Mouse (Mus musculus) G1E-ER4 (cell line): Measurements from ENCODE around the gene Wdsub1. TPM values are rescaled to one million over a fixed set of nuclear protein-coding genes. Genes with fewer than 3 reads are reported as not detected.

Experiments
- GATA1 ChIP-seq: IDR thresholded peaks from one replicate; pipeline ENCODE4 v1.8.0; 2012; ENCODE audit warnings: low read length, inconsistent platforms
- polyA plus RNA-seq: library from polyadenylated mRNA; stranded (reverse); fragments of >175 nt; gene quantifications from 2 replicates; pipeline ENCODE4 v1.2.3, GENCODE M21; 2012

The Wdsub1 gene
- polyA plus RNA-seq, 1 experiment = 22.5 TPM

DNA sequence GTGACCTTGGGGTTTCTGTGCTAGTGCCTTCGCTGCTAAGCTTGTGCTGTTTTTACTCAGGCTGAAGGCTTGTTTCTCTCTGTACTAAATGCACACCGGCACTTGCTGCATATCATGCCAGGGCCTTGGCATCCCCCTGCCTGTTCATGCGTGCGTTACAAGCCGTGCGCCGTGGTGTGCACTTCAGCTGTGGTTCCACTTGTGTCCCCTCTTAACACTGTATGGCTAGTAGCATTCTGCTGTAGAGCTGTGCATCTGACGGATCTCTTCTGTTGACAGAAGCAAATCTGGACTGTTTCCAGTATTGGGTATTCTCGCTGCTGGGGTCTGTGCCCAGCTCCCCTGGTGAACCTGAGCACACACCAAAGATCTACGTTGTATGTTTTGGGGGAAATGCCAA lies 28.8 kb downstream of the Wdsub1 start:
- no peak for TF ChIP-seq GATA1

DNA sequence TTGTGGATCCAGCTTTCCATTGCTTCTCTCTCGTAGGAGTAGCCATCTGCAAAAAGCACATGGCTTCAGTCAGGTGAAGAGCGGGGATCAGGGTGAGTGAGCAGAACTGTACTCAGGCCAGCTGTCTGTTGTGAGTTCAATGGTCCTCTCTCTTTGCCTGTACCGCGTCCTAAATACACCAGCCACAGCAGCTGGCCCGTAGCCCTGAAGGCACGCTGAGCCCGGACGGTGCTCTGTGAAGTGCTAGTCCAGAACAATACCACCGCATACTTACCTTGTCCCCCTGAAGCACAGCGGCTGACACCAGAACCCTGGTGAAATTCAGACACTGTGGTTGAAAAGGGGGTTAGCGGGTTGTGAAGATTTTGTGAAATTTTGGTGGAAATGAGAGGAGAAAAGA lies 29.5 kb downstream of the Wdsub1 start:
- TF ChIP-seq GATA1 = no peak

DNA sequence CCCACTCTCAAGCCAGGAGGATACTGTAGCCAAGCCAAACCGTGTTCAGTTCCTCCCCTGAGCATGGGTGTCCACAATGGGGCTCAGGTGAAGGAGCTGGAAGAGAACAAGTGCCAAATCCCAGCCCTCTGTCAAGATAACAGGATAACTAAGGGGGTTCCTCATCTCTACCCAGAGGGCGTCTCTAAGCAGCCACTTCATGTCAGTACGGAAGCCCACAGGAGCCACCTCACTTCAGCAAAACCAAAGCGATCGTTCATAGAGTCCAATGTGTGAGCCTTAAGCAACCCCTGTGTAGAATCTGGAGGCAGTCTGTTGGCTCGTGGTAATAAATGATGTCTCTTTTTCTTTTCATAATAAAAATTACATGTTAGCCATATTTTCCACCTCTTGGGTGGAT lies 38.5 kb downstream of the Wdsub1 start:
- no peak for TF ChIP-seq GATA1

DNA sequence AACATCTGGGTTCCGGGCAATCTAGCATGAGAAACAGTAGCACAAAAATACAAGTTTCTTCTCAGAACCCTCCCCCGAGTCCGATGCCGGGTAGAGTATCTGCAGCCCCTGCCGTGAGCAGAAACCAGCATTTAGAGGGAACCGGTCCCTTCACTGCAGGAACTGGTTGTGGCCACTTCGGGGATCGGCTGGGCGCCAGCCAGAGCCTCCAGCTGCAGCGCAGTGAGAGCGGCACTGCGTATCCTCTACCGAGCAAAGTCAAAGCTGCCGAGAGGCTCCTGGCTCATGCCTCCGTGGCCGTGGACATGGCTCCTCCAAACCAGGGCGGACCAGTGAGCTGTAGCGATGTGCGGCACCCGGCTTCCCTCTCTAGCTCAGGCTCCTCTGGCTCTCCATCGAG lies 39.2 kb downstream of the Wdsub1 start:
- TF ChIP-seq GATA1 = no peak

DNA sequence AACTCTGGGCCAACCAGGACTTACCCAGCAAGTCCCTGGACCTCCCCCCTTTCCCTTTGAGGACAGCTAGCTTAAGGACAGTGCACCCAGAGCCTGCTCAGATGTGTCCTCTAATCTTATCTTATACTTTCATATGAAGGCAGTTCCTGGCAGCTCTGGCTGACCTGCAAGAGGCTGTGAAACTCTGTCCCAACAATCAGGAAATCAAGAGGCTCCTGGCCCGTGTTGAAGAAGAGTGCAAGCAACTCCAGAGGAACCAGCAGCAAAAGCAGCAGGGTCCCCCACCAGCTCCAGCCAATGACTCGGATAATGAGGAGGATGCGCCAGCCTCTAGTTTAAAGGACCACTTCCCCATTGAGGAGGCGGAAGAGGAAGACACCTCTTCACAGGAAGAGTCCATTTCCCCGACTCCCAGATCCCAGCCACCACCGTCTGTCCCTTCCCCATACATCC lies 39.8 kb downstream of the Wdsub1 start:
- no peak for TF ChIP-seq GATA1

DNA sequence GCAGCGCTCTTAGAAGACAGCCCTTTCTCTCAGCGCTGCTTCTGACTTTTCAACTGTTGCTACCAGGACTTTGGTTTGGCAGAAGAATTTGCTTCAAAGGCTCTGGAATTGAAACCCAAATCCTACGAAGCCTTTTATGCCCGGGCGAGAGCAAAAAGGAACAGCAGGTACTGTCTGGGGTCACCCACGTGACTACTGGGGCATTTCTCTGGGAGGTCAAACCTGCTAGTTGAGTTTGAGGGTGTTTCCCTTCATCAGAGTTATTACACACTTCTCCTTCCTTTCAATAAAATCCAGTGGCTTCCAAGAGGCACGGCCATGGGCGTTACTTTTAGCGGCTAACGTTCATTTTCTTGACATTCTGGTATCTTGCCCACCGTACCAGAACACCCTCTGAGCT lies 40.4 kb downstream of the Wdsub1 start:
- no peak for TF ChIP-seq GATA1

DNA sequence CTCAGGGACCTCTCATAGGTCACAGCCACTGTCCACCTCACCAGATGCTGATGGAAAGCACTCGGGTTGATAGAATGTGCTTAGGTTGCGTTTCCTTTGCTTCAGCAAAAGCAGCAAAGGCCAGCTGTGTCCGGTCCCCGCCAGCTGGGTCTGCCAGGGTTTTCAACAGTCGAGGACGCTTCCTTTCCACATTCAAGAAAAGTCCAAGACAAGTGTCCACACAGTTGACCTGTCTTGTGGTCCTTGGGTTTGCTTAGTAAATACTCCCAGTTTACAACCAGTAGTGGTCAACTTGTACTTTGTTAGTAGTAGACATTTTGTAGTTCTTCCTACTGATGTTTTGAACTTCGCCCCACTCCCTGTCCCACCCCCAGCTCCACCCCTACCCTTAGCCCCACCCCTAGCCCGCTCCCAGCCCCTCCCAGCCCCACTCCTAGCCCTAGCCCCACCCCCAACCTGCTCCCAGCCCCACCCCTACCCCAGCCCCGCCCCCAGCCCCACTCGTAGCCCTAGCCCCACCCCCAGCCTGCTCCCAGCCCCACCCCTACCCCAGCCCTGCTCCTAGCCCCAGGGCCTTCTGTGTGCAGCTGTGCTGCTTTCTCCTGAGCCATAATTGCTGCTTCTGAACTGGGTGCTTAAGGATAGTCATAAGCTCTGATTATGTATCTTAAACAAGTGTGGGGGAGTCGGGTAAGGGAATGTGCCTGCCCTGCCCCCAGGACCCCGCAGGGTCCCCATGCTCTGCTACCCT lies 41.0 kb downstream of the Wdsub1 start:
- TF ChIP-seq GATA1 = no peak

DNA sequence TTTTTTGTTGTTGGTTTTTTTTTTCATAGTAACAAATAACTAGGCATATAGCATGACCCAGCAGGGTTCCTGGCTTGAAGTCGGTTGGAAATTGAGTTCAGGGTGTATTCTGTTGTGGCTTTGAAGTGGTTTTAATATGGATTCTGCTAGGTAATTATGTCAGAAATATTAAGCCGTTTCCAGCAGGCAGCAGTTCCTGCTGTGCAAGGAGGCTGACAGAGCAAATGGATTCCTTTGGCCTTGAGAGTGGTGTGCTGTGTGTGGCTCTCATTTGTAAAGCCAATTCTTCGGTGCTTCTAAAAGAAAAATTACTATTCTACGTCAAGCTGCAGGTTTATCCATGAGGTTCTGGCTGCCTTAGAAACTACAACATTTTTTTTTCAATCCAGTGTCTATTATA lies 42.2 kb downstream of the Wdsub1 start:
- no peak for TF ChIP-seq GATA1

DNA sequence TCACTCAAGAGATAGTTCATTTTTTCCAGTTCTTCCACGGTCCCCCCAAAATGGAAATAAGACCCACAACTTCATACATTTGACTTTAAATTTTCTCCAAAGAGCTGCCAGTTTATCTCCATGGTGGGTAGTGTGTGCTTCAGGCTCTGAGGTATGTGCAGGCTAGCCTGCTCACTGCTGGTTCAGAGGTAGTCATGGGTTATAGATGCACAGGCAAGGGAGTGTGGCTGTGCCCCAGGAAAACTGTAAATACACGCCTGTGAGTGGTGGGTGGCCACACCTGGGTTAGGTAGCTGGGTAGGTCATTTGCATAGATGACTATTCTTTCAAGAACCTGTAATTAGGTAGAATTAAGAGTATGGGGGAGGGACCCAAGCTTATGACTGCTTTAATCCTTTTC lies 42.6 kb downstream of the Wdsub1 start:
- no peak for TF ChIP-seq GATA1

DNA sequence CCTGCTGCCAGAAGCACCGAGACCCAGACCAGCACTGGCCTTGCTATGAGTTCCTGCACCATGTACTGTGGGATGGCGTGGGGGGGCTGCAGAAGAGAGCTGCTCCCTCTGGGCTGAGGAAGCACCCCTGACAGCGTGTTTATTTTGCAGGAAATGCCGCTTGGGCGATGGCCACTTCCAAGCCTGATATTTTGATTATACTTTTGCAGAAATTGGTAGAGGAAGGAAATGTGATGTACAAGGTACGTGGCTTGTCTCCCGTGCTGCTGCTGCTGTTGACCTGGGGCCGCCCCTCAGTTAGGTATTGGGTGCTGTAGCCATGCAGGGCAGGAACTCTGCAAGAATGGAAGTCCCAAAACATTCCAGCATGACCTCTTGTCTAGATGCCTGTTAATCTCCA lies 43.6 kb downstream of the Wdsub1 start:
- no peak for TF ChIP-seq GATA1

DNA sequence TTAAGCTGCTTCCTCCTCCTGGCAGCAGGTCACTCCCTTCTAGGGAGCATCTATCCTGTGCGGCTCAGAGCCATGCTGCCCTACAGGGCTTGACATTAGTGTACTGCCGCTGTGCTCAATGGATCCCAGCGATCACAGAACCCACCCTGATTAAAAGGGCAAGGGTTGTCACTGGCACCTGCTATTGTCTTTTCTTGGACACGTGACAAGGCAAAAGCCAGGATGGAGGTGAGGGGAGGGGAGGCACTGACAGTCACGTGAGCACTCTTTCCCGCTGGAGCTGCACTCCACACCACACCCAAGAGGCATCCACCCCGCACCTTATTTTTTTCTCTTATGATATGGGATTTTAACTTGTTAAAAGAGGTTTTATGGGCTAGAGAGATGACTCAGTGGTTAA lies 50.6 kb downstream of the Wdsub1 start:
- no peak for TF ChIP-seq GATA1

DNA sequence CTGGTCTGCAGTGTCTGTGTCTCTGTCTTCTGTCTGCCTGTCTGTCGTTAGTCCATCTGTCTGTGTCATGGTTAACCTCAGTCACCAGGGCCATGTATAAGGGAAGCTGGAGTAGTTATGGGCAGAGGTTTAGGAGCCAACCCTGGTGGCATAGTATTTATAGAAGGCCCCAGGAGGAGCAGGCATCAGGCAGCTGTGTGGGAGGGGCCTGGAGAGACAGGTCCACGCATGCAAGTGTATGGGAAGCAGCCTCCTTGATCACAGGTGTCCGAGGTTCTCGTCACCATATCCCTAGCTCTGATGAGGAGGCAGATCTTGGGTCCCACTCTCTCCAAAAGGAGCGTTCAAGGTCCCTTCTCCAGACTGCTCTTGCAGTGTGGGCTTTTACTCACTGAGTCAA lies 51.5 kb downstream of the Wdsub1 start:
- TF ChIP-seq GATA1 = no peak

DNA sequence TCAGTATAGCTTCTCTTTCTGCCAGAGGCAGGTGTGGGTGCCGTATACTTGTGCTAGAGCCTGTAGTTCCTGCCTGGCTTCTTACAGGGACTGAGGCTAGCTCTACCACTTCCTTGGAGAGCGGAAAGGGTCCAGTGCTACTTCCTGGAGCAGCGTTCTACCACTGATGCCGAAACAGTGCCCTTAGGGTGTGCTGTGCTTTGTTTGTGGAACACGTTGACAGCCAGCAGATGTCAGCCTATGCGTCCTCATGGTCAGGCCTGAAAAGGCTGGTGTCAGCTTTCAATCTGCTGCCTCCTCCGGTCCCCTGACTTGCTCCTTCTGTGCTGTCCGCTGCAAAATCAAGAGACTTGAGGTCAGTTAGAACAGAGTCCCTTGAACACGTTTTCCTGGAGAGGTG lies 52.2 kb downstream of the Wdsub1 start:
- TF ChIP-seq GATA1 = no peak

DNA sequence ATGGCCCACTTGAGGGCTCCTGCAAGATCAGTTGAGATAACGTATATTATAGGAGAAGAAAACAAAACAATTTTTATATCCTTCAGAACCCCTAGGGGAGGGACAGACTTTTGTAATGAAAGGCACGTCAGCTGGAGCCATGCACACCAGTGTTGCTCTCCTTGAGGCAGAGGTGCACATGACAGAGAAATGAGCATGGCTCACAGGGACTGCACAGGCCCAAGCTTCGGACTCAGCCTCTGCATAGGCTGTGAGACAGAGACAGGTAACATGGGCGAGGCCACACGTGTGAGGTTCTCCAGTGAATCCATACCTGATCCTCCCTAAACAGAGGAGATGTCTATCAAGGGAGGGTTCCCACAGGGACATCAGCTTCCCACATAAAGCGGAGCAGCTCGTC lies 52.7 kb downstream of the Wdsub1 start:
- no peak for TF ChIP-seq GATA1

DNA sequence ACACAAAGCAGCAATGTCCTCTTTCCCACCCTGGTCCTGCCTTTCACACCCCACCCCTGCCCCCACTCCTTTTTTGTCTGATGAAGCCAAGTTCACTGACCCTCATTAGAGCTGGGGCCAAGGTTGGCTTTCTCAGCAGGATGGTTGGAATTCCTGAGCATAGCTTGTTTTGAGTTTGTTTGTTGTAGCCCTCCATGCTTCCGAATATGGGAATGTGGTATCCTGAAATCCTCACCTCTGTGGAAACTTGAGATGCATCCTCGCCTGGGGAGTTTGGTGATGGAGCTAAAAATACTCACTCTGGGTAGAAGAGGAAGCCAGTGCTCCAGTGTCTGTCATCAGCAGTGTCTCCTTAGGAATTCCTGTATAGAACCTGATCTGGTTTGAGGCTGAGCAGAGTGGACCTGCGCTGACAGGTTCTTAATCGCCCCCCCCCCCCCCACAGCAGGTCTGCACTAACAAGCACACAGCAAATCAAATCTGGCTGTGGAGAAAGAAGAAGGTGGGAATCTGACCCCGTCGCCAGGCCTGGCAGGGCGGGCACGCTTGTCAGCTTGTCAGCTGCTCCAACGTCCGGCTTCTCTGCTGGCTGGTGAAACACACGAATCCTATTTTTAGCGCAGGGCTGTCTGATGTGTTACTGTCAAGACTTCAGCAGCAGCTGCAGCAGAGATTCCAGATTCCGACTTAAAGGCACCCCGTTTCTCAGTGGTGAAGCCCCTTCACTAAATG lies 53.4 kb downstream of the Wdsub1 start:
- no peak for TF ChIP-seq GATA1

DNA sequence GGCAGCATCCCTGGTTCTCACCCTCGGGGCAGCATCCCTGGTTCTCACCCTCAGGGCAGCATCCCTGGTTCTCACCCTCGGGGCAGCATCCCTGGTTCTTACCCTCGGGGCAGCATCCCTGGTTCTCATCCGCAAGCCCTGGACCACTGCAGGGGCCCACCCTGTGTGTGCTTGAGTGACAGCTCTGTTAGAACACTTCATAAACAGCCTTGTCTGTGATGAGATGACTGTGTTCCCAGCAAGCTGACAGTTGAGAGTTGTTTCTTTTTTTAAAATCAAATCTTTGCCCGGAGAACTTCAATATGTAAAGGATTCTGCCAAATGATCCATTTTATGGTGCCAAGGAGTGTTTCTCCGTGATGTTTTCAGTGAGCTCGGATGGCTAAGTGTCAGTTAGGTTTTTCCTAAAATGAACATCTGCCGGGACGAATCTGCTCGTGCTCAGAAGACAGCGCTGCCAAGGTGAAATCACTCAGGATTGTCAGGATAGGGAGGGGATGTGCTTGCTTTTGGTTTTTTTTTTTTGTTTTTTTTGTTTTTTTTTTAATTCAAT lies 54.2 kb downstream of the Wdsub1 start:
- TF ChIP-seq GATA1 = no peak

DNA sequence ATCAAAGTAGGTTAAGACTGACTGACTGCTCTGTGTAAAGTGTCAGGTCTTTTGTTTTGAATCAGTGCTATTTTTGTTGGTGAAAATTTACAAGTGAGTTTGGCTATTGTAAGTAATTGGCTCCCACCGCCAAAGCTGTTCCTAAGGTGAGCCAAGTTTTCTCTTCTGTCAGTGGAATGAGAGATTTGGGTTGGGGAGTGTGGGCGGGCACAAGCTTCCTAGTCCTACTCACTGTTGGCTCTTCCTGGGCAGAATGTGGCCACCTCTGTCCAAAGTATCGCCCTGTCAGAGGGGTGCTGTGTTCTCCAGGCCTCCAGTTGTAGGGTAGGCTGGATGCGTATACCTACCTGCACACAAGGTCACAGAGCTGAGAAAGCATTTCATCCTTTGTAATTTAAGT lies 57.0 kb downstream of the Wdsub1 start:
- no peak for TF ChIP-seq GATA1

DNA sequence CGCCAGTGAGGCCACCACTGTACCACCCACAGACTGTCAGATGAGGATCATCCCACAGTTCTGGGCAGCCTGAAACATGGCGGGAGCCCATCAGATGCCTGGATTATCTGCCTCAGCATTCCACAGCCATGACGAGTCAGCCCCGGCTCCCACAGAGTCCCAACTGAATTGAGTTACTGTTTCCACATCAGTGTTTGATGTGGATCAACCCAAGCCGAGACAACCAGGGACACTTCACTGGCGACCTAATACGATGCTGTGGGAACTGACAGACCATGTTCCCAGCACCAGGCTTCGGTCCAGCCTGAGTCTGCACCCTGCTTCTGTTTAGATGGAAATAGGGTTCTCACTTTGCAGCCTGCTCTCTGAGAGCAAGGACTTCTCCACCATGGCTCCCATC lies 58.1 kb downstream of the Wdsub1 start:
- TF ChIP-seq GATA1 = no peak
